Mouse (Mus musculus): ENCODE data around the gene Fam120c.
"Not testable (repeated sequence)": the region's sequence is repeated elsewhere in the genome, so short reads cannot be mapped to it uniquely, and the experiment has no call there.

Gene Fam120c

DNA sequence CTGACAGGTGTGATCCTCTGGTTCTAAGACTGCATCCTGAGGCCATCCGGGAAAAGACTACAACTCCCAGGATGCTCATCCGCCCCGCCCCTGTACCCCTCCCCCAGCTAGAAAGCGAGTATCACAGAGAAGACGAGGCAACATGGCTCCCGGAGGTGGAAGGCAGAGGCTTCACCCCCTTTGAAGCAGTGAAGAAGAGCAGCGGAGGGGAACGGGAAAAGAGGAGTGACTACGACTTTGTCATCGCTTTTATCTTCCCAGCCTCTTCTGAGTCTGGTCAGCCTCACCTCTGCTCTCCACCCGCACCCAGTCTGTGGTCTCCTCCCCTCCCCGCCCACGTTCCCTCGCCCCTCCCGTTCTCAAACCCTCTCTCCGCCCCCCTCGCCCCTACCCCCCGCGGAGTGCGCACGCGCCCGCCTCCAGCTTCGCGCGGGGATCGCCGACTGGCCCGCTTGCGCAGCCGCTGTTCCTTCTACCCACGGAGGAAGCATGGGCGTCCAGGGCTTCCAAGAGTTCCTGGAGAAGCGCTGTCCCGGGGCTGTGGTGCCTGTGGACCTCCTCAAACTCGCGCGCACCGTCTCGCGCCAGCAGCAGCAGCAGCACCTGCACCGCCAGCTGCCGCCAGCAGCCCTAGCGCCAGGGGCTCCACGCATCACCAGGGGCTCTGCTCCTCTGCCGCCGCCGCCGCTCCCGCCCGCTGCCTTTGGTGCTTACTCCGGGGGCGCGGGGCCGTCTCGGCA lies at the start of gene Fam120c:
Fam120c (plus strand) TSS at position 415 of the 740 bp plus-strand sequence.
- peak; percentile 84 for DNase-seq

DNA sequence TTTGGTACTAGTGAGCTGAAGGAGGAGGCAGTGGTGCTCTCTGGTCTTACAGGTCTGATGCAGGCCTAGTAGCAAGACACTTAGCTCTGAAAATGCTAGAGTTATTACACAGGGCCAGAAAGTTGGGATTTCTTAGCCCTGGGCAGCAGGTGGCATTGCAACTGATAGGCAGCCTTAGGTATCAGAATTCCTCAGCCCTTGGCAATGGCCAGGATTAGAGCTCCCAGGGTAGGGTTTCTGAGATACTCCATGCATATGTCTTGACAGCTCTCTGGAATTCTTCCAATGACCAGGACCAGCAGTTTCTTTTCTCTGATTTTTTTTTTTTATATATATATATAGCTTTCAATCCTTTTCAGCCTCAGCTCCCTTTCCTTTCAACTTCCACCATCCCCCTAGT lies 45.6 kb upstream of the Fam120c start:
- no peak for DNase-seq

DNA sequence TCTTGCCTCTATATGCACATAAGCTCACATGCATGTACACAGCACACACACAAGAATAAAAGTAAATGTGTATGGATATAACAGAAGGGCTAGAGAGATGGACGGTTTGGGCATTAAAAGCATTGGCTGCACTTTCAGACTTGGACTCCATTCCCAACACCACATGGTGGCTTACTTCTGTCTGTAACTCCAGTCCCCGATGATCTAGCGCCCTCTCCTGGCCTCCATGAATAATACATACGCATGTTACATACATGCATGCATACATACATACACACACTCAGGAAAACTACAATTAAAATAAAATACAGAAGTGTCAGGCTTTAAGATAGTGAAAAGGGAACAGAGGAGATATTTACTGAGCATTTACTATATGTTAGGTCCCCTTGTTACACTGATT lies 30.2 kb upstream of the Fam120c start:
- DNase-seq, result no peak

DNA sequence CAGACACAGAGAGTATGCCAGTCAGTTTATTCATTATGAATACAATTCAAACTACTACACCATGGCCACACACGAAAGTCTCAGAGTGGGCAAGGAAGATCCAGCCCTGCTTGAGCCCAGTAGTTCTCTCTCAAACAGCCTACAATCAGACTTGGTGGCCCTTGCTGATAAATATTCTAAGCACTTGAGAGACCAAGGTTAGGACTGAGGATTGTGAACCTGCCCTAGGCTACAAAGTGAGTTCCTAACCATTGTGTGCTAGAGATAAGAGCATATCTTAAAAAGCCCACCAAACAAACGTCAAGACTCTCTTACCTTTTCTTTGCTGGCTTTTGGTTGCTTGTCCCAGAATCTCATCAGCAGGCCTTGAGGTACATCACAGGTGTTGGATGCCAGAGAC lies 10.4 kb upstream of the Fam120c start:
- no peak for DNase-seq

DNA sequence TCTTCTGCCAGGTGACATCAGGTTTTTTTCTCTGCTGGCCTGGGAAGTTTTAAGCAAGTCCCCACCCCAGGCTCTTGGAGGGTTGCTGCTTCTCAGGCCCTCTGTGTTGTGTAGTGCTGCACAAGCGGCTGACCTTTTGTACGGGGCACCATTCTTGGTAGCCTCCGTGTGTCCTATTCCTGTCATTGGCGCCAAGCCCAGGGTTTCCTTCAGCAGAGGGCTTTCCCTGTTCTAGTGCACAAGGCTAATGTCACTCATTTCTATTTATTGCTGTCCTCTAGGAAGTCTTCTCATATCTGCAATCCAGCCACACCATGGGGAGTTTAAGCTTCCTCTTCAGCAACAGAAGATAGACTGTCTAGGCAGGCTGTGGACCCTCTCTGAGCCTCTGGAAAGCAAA lies 6.2 kb upstream of the Fam120c start:
- no peak for DNase-seq

DNA sequence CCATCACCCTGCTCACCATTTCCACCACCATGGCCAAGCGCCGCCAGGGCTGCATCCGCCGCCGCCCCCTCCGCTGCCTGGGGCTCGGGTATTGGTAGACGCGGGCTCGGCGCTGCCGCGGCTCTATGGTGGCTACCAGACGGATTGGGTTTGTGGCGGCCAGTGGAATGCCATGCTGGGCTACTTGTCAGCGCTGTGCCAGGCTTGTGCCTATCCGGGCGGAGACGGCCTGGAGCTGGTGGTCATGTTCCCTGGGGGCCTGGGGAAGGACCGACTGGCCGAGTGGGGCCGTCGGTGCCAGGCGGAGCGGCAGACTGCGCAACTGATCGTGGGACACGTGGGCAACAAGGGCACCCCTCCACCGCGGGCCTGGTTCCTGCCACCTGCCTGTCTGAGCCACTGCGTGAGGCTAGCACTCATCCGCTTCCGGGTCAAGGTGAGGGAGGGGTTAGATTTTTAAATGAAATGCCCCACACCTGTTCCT lies 568 bp downstream of the Fam120c start:
- DNase-seq, result peak; percentile 53

DNA sequence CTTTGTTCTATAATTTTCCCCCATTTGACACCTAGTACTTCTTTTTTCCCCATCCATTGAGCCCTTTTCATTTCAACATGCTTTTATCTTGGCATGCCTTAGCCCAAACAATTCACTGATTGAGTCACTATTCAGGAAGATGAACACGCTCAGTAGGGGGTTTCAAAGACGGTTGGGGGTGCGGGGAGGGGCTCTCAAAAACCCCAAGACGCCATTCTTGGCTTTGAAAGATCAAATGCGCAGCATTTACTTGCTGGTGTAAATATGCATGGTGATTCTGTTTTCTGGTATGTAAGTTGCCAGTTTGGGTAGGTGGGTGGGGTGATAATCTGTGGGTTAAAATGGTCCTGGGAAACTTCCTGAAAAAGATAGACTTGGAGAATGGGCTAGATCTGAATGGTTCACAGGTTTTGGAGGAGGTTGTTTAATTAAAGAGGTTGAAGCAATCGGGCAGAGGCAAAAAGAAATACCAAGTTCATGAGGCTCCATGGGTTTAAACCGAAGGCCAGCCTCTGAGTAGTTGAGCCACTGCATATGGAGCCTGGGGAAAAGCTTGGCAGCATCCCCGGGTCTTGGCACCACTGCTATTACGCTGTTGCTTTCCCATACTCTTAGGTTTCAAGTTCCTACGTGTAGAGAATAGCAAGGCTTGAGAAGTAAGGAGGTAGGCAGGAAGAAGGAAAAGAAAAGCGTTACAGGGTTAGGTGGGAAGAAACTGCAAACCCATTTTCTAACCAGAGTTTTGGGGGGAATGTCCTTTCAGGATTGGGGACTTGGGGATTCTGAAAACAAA lies 1.6 kb downstream of the Fam120c start:
- peak; percentile 30 for DNase-seq

DNA sequence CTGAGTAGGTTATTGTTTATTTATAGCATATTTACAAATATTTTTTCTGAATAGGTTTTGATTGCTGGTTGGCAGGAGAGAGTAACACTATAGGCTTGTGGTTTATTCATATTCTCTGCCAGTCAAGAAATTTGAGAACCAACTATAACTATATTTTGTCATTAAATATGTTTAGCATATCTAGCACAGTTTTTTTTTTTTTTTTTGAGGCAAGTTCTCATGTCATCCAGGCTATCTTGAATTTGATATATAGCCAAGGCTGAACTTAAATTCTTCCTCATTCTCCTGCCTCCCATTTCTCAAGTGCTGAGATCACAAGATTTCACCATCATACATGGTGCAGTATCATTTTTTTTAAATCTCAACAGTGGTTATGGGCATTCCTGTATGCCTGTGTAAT lies 3.3 kb downstream of the Fam120c start:
- DNase-seq, result no peak

DNA sequence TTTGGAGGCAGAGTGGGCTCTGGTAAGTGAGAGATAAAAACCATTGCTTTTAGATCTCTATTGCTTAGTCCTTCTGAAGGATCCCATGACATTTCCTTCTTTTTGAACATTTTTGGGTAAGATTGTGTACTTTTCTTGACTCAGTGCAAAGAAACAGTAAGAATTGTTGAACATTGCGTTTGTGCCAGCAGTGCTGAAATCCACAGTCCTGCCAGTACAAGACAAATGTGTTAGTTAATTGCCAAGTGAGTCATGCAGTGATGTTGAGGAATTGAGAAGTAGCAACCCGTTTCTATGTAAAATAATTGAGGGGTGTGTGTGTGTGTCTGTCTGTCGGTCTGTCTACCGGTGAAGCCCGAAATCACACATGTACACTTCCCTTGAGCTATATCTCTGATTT lies 5.3 kb downstream of the Fam120c start:
- no peak for DNase-seq

DNA sequence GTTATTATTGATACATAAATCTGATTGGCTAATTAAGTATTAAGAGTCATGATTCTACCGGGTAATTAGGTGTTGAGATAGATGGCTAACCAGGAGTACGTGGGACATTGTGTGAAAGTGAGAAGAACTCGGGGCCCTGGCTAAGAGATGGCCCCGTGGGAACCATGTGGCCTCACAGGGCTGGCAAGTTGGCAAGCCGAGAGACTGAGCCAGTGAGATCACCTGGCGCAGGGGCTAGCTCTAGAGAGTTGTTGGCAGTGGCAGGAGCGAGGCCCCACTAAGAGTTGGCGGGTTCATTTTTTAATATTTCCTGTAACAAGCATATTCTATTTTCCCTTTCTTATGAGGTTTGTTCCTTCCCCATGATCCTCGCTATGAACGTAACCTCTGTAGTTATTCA lies 74.8 kb downstream of the Fam120c start:
- DNase-seq, result peak; percentile 3

DNA sequence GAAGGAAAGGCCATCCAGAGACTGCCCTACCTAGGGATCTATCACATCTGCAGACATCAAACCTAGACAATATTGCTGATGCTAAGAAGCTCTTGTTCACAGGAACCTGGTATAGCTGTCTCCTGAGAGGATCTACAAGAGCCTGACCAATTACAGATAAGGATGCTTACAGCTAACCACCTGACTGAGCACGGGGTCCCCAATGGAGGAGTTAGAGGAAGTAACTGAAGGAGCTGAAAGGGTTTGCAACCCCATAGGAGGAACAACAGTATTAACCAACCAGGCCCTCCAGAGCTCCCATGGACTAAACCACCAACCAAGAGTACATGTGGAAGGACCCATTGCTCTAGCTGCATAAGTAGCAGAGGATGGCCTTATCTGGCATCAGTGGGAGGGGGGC lies 76.8 kb downstream of the Fam120c start:
- DNase-seq, result no peak

DNA sequence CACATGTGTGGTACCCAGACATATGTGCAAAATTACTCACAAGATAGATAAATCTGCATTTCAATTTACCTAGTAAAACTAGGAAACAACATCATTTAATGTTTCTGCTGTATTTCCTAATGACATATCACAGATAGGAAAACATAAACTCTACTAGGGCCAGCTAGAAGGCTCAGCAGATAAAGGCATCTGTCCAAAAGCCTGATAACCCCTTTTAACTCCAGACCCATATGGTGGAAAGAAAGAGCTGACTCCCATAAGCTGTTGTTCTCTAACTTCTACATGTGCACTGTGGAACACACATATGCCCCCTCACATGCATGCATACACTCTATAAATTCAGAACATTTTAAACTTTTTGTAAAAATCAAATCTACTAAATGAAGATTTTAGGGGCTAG lies 99.7 kb downstream of the Fam120c start:
- no peak for DNase-seq

DNA sequence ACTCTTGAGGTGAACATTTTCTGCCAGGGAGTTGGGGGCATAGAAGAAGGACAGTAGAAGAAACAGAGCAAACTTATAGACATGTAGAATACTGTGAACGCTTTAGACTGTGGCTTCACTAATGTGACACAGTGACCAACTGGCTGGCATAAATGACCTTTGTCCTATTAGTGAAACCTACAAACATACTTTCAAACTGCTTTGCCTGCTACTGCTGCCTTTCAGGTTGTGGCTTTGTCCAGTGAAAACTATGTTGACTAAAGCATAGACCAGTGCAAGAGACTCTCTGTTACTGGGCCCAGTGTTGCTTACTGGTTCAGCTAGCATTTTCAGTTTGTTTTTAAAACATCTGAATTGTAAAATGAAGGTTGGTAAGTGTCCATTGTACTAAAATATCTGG lies 100.2 kb downstream of the Fam120c start:
- no peak for DNase-seq

DNA sequence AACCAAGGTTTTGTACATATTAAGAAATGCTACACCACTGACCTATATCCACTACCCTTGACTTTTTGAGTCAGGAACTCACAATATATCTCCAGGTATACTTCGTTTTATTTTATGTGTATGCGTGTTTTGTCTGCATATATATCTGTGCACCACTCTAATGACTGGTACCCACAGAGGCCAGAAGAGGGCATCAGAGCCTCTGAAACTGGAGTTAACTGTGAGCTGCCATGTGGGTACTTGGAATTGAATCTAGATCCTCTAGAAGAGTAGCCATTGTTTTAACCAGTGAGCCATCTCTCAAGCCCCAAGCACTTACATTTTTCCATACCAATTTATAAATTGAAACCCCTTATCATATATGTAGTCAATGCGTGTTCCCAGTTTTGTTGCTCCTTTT lies 144.2 kb downstream of the Fam120c start:
- no peak for DNase-seq

DNA sequence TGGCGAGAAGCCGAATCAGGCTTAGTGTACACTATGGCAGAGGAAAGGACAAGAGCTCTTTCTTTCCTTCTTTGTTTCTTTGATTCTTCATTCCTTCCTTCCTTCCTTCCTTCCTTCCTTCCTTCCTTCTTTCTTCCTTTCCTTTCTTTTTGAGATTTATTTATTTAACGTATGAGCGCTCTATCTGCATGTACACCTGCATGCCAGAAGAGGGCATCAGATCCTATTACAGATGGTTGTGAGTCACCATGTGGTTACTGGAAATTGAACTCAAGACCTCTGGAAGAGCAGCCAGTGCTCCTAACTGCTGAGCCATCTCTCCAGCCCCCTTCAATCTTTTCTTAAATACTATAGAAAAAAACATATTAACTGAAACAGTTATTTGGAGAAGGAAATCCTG lies 149.3 kb downstream of the Fam120c start:
- not testable (repeated sequence) for DNase-seq

DNA sequence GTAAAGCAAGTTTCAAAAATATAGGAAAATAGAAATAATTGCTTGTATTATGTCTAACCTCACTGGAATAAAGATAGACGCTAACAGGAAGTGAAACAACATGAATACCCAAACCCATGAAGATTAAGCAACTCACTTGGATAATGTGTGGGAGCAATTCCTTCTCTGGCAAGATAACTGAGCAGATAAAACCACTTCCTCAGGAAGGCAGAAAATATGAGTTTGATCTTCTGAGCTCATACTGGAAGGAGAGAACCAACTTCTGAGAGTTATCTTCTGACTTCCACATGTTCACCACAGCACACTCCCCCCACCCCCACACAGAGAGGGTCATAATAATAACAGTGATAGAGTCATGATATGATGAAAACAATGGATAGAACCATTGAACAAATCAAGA lies 152.6 kb downstream of the Fam120c start:
- no peak for DNase-seq

DNA sequence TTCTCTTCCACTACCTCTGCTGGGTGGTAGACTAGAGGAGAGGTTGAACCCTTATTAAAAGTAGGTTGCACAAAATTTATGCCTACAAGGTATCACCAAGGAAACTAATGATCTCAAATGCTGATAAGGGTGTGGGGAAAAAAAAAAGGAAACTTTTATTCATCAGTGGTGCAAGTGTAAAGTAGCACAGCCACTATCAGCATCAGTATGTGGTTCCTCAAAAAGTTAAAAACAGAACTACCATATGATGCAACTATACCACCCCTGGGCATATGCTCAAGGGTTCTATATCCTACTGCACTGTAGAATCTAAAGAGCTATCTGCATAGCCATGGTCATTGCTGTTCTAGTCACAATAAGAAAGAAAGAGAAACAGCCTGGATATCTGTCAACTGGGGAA lies 164.6 kb downstream of the Fam120c start:
- no peak for DNase-seq

DNA sequence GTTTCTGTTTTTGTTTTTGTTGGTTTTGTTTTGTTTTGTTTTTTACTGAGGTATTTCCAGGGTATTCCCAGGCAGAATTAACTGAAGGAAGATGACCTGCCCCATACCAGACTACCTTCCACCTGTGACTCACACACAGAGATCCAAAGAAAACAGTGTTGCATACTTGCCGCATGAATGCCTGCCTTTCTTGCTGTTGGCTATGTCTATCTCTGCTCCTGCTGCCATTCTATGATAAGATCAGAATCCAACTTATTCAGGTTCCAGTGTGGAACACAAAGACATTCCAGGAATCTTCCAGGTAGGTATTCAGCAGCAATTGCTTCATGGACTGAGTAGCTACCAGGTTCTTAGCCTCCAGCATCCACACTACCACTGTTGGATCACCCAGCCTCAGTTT lies 165.9 kb downstream of the Fam120c start:
- no peak for DNase-seq

DNA sequence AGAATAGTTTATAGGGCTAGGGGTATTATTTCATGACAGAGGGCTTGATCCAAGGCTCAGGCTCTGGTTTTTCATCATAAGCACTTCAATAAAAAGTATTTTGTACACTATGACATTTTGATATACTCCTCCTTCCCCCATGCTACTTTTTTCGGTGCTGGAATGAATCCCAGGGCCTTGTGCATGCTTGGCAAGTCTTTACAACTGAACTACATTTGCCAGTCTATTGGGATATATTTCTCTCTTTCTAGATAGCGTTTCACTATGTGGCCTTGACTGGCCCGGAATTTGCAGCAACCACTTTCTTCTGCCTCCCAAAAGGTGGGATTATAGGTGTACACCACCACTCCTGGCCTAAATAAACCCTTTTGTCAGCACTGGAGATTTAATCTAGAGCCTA lies 169.1 kb downstream of the Fam120c start:
- DNase-seq, result no peak

DNA sequence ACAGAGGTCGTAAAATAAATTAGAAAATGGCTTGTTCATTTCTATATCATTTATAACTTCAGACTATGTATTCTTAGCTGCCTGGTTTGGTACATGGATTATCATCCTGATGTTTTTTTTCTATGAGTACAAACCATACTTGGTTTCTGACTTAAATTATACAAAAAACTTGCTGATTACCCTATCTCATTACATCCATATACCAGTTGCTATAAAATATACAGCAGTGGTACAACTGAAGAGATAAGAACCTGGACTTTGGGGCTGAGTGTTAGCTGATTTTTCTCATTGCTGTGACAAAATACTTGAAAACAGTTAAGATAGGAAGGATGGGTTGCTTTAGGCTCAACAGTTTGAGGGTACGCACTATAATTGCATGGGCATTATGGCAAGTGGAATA lies 169.7 kb downstream of the Fam120c start:
- no peak for DNase-seq

DNA sequence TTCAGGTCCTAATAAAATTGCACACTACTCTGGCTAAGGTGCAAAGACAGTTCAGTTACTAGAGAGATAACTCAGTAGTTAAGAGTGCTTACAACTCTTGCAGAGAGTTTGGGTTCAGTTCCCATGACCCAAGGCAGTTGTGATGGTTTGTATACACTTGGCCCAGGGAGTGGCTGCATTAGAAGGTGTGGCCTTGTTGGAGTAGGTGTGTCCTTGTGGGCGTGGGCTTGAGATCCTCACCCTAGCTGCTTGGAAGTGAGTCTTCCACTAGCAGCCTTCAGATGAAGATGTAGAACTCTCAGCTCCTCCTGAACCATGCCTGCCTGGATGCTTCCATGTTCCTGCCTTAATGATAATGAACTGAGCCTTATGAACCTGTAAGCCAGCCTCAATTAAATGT lies 174.2 kb downstream of the Fam120c start:
- DNase-seq, result no peak

DNA sequence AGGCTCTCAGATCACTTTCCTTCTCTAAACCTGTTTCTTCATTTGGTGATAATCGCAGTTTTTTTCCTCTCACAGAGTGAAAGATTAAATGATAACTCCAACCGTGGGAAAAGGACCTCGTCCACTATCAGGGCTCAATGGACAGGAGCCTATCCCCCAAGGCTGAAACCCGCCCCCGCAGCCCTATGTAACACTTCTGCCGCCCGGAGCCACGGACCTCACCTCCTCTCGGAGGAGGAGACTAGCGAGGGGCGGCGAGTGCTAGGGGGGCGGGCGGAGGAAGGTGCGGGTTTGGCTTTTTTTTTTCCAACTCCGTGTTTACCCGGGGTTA lies 176.1 kb downstream of the Fam120c start:
- DNase-seq, result no peak

DNA sequence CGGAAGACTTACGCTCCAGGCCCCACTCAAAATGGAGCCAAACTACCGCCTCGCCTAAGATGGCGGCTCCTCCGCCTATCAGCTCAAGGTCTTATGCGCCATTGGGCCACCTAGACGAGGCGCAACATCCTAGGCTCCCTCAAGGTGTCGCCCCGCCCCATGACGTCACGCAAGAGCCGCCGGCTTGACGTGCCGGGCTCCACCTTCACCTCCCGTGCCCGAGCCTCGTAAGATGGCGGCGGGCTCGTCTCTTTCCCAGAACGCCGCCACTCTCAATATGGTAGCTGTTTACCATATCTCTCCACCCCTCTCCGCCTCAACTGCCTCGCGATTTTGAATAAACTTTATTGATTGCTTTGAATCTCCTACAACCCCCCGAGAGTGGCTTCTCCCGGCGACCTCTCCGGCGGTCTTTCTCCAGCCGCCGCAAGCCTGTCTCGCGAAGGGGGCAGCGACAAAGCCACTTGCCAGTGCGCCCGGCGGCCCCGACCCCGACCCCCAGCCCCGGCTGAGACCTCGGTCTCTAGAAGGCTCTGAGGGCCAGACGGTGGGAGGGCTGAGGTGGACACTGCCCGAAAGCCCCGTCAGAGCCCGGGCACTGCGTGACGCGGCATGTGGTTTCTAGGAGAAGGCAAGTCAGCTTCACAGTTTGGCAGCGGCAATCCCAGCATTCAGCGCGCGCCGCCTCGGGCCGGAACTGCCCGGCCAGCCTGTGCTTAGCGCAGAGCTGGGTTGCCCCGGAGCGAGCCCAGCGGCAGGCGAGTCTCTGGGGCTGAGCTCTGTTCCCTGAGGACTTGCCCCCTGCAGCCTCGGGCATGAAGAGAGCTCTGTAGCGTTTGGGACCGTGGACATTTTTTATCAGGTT lies 176.7 kb downstream of the Fam120c start, which contains the start of gene Phf8:
Phf8 (plus strand) TSS at position 215 of the 865 bp plus-strand sequence.
- peak; percentile 92 for DNase-seq
